Mouse (Mus musculus) forebrain, embryonic 10.5 days (tissue): ENCODE results near the gene Rasgrp2. TPM values are rescaled to one million over a fixed set of nuclear protein-coding genes. Genes with fewer than 3 reads are reported as not detected.

ENCODE experiments used
- DNase-seq: peaks from one replicate; pipeline ENCODE4 v3.0.0-alpha.2; 2017; ENCODE audit warnings: low spot score; ENCODE audit errors: extremely low spot score
- H3K27ac ChIP-seq: fragments of 300-500 bp; sonication (generic); 2 replicates; pipeline ENCODE4 v1.5.1; 2016; ENCODE audit warnings: mild to moderate bottlenecking
- H3K27me3 ChIP-seq: fragments of 300-500 bp; sonication (generic); 2 replicates; pipeline ENCODE4 v1.6.1; 2016; ENCODE audit warnings: mild to moderate bottlenecking; ENCODE audit not compliant: poor library complexity, severe bottlenecking
- H3K36me3 ChIP-seq: fragments of 300-500 bp; sonication (generic); replicated peaks from 2 replicates; pipeline ENCODE4 v1.6.1; 2016; ENCODE audit warnings: mild to moderate bottlenecking, moderate library complexity
- H3K4me1 ChIP-seq: fragments of 300-500 bp; sonication (generic); 2 replicates; pipeline ENCODE4 v1.6.1; 2016
- H3K4me3 ChIP-seq: fragments of 300-500 bp; sonication (generic); 2 replicates; pipeline ENCODE4 v1.5.1; 2016; ENCODE audit warnings: mild to moderate bottlenecking, moderate library complexity
- H3K9me3 ChIP-seq: fragments of 300-500 bp; sonication (generic); 2 replicates; pipeline ENCODE4 v1.6.1; 2016; ENCODE audit warnings: mild to moderate bottlenecking, moderate library complexity
- WGBS: fragments of 180-500 bp; shearing (Covaris S2); methylation state at CpG from one replicate; pipeline ENCODE4 v1.1.7; 2016; 5-methylcytosine and 5-hydroxymethylcytosine counted together
- polyA plus RNA-seq: library from polyadenylated mRNA; unstranded; fragments of >200 nt; fragmentation: Nextera tagmentation; extraction: Ambion mirVana; gene quantifications from 2 replicates; pipeline ENCODE4 v1.2.1, GENCODE M21; 2016

Rasgrp2 gene
- polyA plus RNA-seq, 1 experiment from 2014 or later, result 17.0 TPM

DNA sequence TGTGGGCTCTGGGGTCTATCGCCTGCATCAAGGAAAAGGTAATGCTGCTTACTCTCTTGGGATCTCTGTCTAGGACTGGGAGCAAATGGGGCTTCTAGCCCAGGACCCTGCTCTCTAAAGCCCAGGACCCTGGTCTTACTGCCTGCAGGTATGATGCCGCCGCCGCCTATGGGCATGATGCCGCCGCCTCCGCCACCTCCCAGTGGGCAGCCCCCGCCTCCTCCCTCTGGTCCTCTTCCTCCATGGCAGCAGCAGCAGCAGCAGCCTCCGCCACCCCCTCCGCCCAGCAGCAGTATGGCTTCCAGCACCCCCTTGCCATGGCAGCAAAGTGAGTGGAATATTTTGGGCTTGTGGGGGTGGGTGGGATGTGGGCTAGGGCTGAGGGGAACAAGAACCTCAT lies 24.6 kb upstream of the Rasgrp2 start:
- Histone ChIP-seq H3K27ac (no peak overlapping the region), H3K4me1 (peaks cover 39% of the 10 kb centered on the region)
- no peak for DNase-seq

DNA sequence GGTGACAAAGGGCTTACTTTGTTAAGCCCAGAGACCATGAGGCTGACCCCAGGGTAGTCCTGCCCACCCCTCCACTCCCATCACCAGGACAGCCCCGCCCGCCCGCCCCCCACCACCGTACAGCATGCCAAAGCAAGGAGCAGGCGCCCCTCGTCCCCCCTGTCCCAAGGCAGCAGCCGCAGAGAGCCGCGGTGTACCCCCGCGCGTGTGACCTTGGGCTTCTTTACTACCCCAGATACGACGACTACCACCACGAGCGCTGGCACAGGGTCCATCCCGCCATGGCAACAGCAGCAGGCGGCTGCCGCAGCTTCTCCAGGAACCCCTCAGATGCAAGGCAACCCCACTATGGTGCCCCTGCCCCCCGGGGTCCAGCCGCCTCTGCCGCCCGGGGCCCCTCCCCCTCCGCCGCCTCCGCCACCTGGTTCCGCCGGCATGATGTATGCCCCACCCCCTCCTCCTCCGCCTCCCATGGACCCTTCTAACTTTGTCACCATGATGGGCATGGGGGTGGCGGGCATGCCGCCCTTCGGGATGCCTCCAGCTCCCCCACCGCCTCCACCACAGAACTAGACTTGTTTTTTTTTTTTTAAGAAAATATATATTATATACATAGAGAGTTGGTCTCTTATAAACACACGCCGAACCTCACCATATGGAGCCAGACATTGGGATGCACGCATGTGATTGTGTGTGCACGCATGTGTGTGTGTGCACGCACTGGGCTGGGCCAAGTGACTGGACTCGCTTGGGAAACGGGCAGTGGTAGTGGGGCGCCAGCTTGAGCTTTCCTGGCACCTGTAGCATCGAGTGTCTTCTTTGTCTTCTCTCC lies 23.5 kb upstream of the Rasgrp2 start:
- H3K27me3 ChIP-seq, result no peaks in the 10 kb centered on the region
- H3K4me3 ChIP-seq, result peak overlapping the region; percentile 12; the same call in 1 of the 2 replicates
- 94% methylated on average over 42 of the region's 42 CpGs for WGBS

More for the DNA sequence above, 24.6 kb upstream of the Rasgrp2 start:
- WGBS, result 98% methylated on average over 10 of the region's 10 CpGs
- Histone ChIP-seq H3K27me3 (no peaks in the 10 kb centered on the region), H3K36me3 (peaks cover 100% of the 10 kb centered on the region), H3K9me3 (no peaks in the 10 kb centered on the region), H3K4me3 (peak overlapping the region; percentile 0; the same call in 1 of the 2 replicates)

DNA sequence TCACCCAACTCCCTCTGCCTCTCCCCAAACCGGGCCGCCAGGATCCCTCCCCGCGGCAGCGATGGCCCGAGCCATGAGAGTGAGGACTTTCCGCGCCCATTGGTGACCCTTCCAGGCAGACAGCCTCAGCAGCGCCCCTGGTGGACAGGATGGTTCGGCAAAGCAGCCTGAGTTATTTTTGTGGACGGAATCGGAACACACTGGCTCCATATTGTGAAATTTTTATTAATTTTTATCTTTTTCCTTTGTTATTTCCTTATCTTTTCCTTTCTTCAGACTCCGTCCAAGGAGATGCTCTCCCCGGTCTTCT lies 22.9 kb upstream of the Rasgrp2 start:
- Histone ChIP-seq H3K27ac (no peak overlapping the region), H3K4me1 (peaks cover 39% of the 10 kb centered on the region), H3K9me3 (no peaks in the 10 kb centered on the region), H3K4me3 (peak overlapping the region; percentile 12; the same call in 1 of the 2 replicates), H3K36me3 (peaks cover 96% of the 10 kb centered on the region), H3K27me3 (no peaks in the 10 kb centered on the region)
- no peak for DNase-seq
- 83% methylated on average over 14 of the region's 14 CpGs for WGBS

More for the DNA sequence above, 23.5 kb upstream of the Rasgrp2 start:
- H3K4me1 ChIP-seq, result peaks cover 39% of the 10 kb centered on the region
- no peak for DNase-seq
- no peaks in the 10 kb centered on the region for H3K9me3 ChIP-seq
- peaks cover 96% of the 10 kb centered on the region for H3K36me3 ChIP-seq
- no peak overlapping the region for H3K27ac ChIP-seq

DNA sequence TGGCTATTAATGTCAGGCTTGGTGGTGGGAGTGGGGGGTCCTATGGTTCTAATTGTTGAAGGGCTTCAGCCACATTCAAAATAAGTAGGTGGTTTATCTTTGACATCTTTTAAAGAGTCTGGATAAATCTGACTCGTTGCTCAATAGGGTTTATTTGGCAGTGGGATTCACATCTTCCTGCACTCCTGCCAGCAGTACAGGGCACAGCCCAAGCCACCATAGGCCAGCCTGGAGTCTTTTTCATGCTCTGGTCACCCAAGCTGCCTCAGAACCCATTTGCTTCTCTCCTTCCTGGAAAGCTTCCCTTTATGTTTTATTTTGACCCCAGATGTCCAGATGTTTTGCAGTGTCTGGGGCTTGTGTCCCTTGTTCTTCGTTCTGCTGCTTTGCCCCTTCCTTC lies 22.5 kb upstream of the Rasgrp2 start:
- no peaks in the 10 kb centered on the region for H3K27me3 ChIP-seq
- peak overlapping the region; percentile 12; the same call in 1 of the 2 replicates for H3K4me3 ChIP-seq
- H3K9me3 ChIP-seq, result no peaks in the 10 kb centered on the region
- WGBS, result 92% methylated on average over 2 of the region's 2 CpGs
- no peak overlapping the region for H3K27ac ChIP-seq
- peaks cover 39% of the 10 kb centered on the region for H3K4me1 ChIP-seq
- DNase-seq, result no peak
- peaks cover 93% of the 10 kb centered on the region for H3K36me3 ChIP-seq

DNA sequence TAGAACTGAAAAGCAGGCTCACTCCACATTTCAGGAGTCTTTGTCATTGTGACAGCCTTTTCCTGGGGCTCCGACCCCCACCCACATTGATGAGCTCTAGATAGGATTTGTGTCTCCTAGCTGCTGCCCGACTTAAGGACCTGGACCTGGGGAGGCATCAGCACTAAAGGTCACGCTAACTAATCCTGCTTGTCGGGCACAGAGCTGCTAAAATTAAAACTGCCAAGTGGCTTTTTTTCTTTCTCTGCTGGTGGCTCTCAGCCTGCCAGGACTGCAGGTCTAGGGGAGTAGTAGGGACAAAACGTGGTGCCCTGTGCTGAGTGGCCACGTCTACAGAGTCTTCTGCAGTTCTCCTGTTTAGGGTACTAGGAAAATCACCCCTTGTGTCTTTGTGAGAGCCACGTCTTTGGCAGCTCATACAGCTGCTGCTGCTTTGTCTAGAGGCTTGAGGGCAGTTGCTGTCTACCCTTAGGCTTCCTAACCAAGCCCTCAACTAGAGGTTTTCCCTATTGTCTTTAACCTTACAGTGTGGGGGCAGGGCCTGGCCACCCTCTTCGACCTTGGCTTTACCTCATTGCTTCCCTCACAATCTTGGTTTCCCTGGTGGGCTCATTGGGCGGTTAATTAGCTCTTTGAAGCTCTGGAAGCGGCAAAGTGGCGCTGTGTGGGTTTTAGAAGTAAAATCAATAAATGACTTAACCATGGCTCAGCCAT lies 21.7 kb upstream of the Rasgrp2 start:
- Histone ChIP-seq H3K4me1 (peaks cover 41% of the 10 kb centered on the region), H3K9me3 (no peaks in the 10 kb centered on the region), H3K36me3 (peaks cover 85% of the 10 kb centered on the region), H3K4me3 (peak overlapping the region; percentile 16; the same call in 1 of the 2 replicates), H3K27ac (peak overlapping the region; percentile 36), H3K27me3 (no peaks in the 10 kb centered on the region)
- 64% methylated on average over 11 of the region's 11 CpGs for WGBS
- no peak for DNase-seq

DNA sequence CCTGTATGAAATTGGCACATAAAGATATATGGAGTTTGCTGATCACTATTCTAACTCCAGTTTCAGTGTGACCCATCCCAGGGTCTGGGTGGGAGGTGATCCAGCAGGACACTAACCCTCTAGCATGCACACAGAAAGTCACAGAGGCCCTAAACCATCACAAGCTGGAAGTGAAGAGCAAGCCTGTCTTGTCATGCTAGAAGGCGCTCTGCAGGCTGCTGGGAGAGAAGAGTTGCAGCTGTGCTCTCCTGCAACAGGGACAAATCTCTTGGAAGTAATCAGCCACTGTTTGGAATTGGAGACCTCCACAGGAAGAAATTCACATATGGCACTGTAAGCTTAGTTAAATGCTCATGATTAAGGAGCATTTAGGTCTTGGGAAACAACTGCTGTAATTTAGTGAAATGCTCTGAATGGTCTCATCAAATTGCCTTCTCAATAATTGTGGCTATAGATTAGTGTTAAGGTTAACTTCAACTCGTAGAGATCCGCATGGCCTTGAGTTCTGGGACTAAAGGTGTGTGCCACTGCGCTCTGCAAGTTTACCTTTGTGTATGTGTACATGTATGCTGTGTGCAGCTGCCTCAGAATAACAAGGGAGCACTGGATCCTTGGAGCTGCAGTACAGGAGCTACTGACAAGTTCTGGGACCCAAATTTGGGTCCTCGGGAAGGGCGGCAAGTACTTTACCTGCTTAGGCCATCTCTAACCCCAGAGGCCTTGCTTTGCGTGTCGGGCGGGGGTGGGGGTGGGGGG lies 18.6 kb upstream of the Rasgrp2 start:
- H3K4me3 ChIP-seq, result no peak overlapping the region
- no peak overlapping the region for H3K27ac ChIP-seq
- no peaks in the 10 kb centered on the region for H3K9me3 ChIP-seq
- H3K4me1 ChIP-seq, result peaks cover 59% of the 10 kb centered on the region
- no peaks in the 10 kb centered on the region for H3K27me3 ChIP-seq
- H3K36me3 ChIP-seq, result peaks cover 54% of the 10 kb centered on the region
- 96% methylated on average over 9 of the region's 9 CpGs for whole genome bisulfite sequencing
- DNase-seq, result no peak

DNA sequence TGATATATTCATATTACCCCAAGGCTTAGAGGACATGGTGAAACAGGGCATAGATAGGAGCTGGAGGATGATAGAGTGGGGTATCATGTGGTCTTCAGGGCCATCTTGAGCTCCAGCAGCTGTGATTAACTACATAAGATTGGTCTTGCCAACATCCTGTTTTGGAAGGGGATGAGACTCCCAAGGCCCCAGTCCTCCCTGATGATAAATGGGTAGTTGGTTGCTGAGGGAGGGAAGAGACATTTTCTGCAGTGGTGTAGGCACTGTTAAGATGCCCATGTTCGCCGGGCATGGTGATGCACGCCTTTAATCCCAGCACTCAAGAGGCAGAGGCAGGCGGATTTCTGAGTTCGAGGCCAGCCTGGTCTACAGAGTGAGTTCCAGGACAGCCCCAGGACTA lies 17.9 kb upstream of the Rasgrp2 start:
- Histone ChIP-seq H3K4me3 (no peak overlapping the region), H3K27me3 (no peaks in the 10 kb centered on the region), H3K27ac (no peak overlapping the region), H3K36me3 (peaks cover 48% of the 10 kb centered on the region), H3K9me3 (no peaks in the 10 kb centered on the region), H3K4me1 (peaks cover 54% of the 10 kb centered on the region)
- WGBS, result 95% methylated on average over 5 of the region's 5 CpGs
- no peak for DNase-seq

DNA sequence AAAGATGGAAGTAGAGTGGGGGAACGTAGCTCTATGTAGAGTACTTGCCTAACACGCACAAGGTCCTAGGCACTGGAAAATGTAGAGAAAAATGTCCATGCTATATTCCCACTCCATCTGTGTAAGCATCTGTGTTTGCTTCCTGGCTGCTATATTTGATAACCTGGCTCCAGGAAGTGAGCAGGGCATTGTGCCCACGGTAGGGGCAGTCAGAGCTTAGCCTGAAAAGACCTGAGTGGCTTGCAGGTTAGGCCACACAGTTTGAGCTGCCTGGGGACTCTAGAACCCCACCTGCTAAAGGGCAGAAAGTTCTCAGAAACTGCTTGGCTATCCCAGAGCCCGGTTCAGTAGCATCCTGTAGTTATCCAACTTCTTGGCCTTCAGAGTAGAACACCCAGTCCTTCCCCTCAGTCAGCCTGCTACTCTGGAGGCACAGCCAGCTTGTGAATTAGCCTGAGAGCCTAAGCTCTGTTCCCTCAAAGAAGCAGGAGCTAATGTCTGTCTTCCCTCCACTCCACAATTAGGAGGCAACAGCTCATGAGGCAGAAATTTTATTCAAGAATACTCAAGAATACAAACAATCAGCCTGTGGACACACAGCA lies 16.7 kb upstream of the Rasgrp2 start:
- 0 out of 2 replicates have a peak, but pooled peaks cover 4% of the 10 kb centered on the region for H3K27me3 ChIP-seq
- H3K27ac ChIP-seq, result no peak overlapping the region
- DNase-seq, result no peak
- no peak overlapping the region for H3K4me3 ChIP-seq
- peaks cover 36% of the 10 kb centered on the region for H3K36me3 ChIP-seq
- 85% methylated on average over 4 of the region's 4 CpGs for WGBS
- no peaks in the 10 kb centered on the region for H3K9me3 ChIP-seq
- H3K4me1 ChIP-seq, result peaks cover 42% of the 10 kb centered on the region

DNA sequence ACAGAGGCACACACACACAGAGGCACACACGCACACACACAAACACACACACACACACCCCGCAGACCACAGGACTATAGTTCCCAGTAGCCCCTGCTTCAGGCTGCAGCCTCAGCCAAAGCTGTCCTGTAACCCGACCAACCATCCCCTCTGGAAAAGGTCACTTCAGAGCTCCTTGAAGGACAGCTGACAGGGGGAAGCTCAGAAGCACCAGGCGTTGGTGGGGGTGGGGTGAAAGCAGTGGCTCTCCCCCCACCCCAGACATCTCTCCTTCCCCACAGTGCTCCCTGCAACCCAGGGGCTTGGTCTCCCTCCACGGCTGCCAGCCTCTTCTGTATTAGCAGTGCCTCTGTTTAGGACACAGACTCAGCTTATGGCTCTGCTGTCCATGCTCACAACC lies 15.7 kb upstream of the Rasgrp2 start:
- 0 out of 2 replicates have a peak overlapping the region, but pooled peaks have one; percentile 9 for H3K27ac ChIP-seq
- DNase-seq, result no peak
- no peak overlapping the region for H3K4me3 ChIP-seq
- peaks cover 25% of the 10 kb centered on the region for H3K36me3 ChIP-seq
- no peaks in the 10 kb centered on the region for H3K9me3 ChIP-seq
- peaks cover 11% of the 10 kb centered on the region for H3K27me3 ChIP-seq
- peaks cover 33% of the 10 kb centered on the region for H3K4me1 ChIP-seq
- WGBS, result 53% methylated on average over 5 of the region's 5 CpGs

DNA sequence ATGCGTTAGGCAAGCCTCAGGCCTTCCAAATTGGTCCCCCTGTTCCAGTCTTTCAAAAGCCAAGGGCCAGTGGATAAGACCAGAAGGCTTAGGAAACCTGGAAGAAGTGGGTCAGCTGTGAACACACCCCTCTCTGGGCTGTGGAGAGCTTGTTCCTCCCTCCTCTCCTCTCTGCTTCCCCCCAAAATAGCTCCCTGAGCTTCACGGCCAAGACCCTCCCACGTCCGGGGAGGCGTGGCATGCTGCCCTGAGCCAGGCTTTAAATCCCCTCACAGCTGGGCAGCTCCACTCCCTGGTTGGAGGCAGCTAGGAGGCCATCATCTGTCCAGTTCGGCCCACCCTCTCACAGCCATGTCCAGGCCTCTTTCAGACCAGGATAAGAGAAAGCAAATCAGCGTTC lies 15.0 kb upstream of the Rasgrp2 start, which contains the start of gene Pygm:
Gene Pygm, plus strand, starts transcription at position 272 of the 400 bp plus-strand sequence.
- no peak within 1 kb of the TSS for H3K4me3 ChIP-seq

DNA sequence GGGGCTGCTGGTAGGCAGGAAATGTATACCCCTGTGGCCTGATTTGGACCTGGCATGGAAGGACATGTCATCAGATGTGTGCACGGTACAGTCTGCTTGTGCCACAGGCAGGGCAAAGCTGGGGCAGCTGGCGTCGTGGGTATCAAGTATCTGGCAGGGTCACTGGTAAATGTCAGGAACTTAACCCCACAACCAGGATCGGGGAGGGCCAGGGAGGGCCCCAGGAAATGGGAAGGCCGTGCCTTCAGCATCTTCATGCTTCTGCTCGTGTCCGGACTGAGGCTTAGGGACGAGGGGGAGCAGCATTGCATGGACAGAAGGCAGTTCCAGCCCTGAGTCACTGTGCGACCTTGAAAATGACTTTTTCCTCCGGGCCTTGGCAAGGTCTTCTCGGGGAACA lies 14.2 kb upstream of the Rasgrp2 start:
- H3K27ac ChIP-seq, result no peak overlapping the region
- peaks cover 46% of the 10 kb centered on the region for H3K4me1 ChIP-seq
- DNase-seq, result no peak
- peaks cover 10% of the 10 kb centered on the region for H3K36me3 ChIP-seq
- H3K9me3 ChIP-seq, result no peaks in the 10 kb centered on the region
- WGBS, result 83% methylated on average over 11 of the region's 11 CpGs
- no peak overlapping the region for H3K4me3 ChIP-seq
- H3K27me3 ChIP-seq, result peaks cover 19% of the 10 kb centered on the region

More for the DNA sequence above, 15.0 kb upstream of the Rasgrp2 start, which contains the start of gene Pygm:
- peaks cover 19% of the 10 kb centered on the region for H3K36me3 ChIP-seq
- H3K9me3 ChIP-seq, result no peaks in the 10 kb centered on the region
- no peak for DNase-seq
- H3K27me3 ChIP-seq, result peaks cover 18% of the 10 kb centered on the region
- 17% methylated on average over 7 of the region's 7 CpGs for WGBS
- H3K27ac ChIP-seq, result 0 out of 2 replicates have a peak within 1 kb of the TSS, but pooled peaks have one; percentile 9
- peaks cover 37% of the 10 kb centered on the region for H3K4me1 ChIP-seq

DNA sequence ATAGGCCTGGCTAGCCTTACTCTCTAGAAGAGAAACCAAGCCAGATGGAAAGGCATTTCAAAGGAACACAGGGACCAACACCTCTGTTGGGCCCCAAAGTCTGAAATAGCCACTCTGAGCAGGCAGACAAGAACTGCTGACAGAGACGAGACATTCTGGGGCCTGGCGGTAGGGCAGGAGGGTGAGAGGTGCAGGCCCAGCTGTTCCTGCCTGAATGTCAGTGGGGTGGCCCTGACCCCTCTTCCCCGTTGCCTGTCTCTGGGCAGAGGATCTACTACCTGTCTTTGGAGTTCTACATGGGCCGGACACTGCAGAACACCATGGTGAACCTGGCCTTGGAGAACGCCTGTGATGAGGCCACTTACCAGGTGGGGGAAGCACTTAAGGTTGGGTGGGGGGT lies 13.7 kb upstream of the Rasgrp2 start:
- Histone ChIP-seq H3K36me3 (peaks cover 9% of the 10 kb centered on the region; the same call in 1 of the 2 replicates), H3K9me3 (no peaks in the 10 kb centered on the region), H3K4me1 (peaks cover 50% of the 10 kb centered on the region), H3K4me3 (no peak overlapping the region), H3K27ac (no peak overlapping the region), H3K27me3 (peaks cover 24% of the 10 kb centered on the region)
- no peak for DNase-seq
- WGBS, result 86% methylated on average over 5 of the region's 5 CpGs
